Mouse (Mus musculus): ENCODE measurements around the gene Cacng4.

Cacng4 gene

DNA sequence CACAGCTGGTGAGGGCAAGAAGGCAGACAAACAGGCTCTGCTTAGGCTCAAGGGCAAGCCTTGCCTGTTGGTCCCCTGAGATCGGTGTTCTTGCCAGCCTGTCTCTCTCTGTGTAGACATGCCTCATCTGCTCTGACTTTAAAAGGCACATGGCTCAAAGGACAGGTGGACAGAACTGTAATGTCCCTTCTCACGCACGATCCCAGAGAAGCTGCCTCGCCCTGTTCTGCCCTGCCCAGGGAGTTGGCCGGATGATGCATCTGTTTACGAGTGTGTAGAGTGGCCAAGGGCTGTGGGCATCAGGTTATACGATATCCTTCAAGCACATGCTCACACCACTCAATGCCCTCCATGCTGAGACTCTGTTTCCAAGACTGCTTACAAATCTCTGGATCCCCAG, 80.0 kb downstream of the Cacng4 start:
- DNase-seq: no peak

DNA sequence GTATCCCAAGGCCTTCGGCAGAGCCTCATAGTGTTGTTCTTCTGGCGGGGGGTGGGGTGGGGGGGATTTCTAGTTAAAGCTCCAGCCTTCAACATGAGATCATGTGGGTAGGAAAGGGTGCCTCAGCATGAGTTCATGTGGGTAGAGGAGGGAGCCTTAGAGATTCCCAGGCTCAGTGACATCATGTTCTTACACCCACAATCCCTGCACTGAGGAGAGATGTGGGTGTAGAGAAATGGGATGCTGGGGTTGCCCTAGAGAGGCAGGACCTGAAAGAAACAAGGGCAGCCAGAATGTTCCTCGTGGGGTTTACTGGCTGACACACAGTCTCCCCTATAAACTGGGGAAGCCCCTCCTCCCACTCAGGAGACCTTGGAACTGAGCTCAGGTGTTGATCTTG, 84.0 kb downstream of the Cacng4 start:
- DNase-seq: no peak

DNA sequence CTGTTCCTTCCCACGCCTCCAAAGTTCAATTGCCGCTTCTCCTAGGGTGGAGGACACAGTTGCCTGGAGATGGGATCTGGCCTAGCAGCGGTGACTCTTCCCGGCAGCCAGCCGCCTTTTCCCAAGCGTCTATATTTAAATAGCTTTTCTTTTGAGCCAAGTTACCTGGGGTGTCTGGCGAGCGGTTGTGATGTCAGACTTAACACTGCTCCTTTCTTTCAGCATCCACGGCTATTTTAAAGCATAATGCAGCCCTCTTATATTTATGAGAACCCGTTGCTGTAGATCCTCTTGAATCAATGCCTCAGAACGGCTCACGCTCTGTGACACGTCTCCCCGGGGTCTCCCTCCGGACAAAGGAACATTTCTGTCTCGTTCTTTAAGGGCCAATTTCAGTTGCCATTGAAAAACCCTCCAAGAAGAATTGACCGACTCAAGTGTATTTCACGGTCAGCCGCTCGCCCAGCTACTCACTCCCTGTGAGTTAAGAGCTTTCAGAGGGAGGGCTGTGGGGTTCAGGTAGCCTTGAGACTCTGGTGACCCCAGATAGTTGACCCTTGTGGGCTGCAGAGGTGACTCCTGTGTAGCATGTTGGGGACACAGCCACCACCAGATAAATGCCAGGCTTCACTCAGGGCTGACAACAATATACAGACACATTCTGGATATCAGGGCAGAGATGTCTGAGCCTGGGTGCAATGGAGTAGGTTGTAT, 86.3 kb downstream of the Cacng4 start:
- no peak for DNase-seq

DNA sequence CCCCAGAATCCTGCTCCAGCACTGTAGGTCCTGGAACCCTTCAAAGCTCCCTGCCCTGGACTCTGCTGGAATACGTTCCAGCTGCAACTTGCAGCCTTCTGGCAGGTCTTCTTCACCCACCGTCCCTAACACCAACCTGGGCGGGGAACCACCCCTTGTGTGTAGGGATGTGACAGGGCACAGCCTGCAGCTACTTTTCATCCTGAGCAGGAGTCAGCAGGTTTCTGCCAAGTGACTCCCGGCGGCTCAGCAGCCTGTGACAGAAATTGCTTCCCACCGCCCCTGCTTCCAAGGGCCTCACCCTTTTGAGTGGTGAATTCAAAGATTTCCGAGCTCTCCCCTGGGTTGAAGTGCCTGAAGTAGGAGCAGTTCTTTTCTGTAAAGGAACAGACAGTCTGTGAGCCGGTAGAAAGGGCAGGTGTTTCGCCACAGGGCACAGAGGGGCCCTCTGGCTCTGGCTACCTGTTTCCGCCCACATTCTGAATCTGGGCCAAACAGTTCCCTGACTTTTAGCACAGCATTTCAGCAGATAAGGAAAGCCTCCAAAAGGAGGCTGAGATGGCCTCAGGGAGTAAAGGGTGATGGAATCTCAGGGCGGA, 88.8 kb downstream of the Cacng4 start:
- peak; percentile 45 for DNase-seq

DNA sequence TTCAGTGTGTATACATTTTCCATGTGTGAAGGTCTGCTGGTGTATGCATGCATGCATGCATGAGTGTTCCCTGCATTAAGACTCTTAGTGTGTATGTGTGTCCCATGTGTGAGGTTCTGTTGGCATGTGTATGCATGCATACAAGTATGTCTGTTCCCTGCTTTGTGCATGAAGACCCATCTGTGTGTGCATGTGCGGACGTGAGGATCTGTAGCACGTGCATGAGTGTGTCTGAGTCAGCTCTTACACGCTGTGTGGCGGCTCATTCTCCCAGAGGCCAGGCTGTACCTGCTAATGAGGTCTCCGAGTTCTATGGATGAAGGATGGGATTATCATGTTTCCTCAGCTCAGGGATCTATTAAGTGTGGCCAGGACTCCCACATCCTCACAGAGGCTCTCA, 89.3 kb downstream of the Cacng4 start:
- DNase-seq: no peak

DNA sequence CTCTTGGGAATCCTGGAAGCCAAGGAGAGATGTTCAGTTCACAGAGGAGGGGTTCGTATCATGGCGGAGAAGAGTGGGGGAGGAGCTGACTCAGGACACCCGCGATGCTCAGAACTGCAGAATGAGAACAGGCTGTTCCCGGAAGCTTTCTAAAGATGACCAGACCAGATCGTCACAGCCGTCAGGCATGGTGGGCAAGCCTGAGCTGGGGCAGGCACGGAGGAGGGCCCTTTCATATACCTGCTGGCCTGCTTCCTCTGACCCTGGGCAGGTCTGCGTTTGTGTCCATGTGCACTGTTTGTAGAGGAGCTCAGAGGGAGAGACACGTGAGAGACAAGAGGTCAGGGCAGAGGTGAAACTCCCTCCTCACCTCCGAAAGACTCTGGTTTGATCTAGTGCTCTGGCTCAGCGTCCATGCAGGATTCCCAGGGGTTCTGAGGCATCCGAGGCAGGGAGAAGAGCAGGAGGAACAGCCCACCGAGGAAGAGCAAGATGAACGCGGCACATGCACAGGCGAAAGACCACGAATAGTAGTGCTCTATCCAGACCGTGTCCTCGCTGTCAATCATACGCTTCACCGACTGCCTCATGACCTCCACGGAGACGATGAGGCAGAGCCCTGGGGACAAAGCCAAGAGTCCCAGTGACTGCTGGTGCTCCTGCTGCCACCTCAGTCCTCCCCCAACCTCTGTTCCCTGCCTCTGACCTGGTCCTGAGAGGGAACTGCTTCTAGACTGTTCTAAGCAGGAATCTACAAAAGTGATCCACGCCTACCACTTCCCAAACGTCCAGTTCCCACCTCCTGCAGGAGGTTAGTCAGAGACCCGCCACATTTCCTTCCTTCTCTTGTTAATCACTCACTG, 90.9 kb downstream of the Cacng4 start:
- peak; percentile 10 for DNase-seq

DNA sequence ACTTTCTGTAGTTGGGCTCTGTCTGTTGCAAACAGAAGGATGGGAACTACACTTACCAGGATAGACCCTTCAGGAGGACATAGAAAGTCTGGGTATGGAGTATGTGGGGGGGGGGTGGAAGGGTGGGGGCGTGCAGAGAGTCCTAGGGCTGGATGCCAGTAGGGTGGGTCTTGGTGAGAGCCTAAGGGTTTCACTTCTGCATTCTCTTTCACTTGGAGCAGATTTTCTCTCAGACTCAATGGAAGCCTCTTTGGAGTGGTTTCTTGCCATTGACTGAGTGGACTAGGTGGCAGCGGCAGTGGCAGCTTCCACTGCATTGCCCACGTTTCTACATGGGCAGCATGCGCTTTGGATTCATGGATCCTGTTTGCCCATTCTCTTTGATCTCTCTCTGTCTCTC, 94.4 kb downstream of the Cacng4 start:
- DNase-seq: no peak

DNA sequence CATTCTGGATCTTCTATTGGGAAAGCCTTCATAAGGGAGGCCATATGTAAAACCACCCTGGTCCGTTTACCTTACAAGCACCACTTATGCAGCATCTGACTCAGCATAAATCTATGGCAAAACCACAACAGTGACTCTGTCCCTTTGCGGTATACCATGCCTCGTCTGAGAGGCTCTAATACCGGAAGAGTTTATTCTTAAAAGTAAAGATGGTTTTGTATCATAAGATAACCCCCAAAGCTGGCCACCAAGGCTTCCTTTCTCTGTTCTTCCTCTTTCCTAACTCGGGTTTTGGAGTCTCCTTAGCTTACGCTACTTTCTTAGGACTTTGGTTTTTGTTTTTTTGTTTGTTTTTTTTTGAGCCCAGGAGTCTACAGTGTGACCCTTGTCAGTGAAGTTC, 101.0 kb downstream of the Cacng4 start:
- DNase-seq: no peak

DNA sequence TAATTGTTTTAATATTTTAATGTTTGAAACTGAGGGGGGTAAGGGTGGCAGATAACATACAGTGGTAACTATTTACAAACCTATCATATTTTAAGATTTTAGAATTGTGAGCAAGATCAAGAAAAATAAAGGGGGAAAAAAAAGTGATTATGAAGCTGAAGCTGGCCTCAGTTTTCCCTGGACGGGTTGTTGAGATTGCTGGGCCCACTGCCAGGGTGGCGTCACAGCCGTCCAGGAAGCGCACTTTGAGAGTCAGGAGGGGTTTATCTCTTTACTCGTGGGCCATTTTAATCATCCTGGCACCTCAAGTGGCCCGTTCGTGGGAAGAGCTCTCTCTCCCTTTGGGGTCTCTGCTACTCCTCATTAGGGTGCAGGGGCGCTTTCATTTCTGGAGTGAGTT, 102.8 kb downstream of the Cacng4 start:
- DNase-seq: peak; percentile 19

DNA sequence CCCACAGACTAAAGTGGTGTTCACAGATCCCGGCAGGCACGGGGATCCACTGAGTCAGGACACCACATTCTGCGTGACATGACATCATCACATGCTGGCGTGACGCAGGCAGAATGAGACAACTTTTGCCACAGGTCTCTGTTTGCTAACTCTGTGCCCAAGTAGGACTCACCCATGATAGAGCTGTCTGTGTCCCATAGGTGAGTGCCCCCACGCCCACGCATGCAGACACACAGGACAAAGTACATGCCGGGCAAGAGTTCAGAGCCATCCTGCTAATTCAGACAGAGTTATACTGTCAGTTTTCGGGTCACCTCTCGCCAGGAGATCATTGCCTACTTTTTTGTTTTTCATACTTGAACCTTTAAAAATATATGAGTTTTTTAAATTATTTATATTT, 105.9 kb downstream of the Cacng4 start:
- DNase-seq: no peak

DNA sequence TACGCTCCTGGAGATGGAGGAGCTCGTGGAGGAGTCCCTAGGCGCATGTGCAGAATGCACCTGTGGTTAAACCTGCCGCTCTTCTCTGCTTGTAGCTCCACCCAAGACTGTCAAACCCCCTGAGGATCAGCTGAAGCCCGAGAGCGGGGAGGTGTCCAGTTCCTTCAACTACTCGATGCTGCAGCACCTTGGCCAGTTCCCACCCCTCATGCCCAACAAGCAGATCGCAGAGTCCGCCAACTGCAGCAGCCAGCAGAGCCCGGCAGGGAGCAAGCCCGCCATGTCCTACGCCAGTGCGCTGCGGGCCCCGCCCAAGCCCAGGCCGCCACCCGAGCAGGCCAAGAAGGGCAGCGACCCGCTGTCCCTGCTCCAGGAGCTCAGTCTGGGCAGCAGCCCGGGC, 108.1 kb downstream of the Cacng4 start:
- no peak for DNase-seq

DNA sequence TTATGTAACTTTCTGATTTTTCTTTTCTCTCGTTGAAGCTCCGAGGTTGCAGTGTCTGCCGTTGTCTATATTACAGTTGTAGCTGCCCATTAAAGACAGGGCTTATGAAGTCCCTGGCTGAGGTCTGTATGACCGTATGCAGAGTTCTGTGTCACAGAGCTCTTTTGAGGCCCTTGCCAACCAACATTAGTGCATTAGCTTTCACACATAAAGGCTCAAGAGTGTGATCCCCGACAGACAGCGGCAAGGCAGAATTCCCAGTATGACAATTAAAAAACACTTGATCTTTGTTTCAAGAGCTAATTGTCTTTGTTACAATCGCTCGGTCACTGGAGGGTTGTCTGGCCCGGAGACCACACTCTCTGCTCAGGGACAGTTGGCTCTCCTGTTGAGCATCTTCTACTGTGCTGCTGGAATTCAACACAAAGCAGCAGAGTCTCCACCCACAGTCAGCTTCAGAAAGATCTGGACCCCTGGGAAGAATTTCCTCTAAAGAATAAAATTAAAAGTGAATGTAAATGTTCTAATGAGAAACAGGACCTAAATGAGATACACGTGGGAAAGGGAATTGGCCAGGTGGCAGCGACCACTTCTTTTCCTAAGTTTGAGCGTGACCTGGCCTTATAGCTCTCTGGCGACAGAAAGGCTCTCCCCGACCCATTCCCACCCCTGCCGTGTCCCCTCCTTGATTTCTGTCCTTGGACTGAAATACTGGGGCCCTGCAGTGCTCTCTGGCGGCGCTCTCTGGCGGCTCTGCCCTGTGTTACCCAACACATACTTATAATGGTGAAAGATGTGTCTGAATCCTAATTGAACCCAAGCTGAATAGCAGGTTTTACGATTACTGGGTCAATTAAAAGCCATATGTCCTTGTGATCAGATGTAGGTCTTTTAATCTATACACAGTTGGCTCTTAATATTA, 110.6 kb downstream of the Cacng4 start:
- DNase-seq: no peak

DNA sequence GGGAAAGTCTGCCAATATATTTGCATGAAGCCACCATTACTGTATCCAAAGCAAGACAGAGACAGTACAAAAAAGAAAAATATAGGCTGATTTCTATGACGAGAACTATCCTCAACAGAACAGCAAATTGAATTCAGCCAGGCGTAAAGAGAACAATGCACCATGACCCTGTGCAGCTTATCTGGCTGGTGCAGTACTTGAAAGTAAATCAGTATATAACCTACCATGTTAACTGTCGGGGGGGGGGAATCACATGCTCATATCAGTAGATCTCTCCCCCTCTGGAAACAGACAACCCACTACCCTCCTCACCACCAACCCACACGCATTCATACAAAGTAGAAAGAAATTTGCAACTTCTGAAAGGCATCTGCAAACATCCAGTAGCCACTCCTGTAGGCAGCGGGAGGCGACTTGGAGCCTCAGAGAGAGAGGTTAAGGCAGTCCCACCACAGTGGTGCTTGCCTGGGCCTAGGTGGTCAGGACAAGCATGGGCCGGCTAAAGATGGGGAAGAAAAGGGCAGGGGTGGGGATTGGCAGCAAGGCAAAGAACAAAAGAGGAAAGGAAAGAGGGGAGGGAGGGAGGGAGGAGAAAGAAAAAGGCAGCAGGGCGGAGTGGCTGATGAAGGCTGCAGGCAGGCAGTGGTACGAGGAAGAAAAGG, 111.5 kb downstream of the Cacng4 start:
- DNase-seq: no peak

Data from lung, postnatal 10 days (tissue).